Mouse (Mus musculus) G1E (cell line): ENCODE measurements around the gene Sar1a. TPM values are rescaled to one million over a fixed set of nuclear protein-coding genes. Genes with fewer than 3 reads are reported as not detected.

Experiments
- ATAC-seq: 2 replicates; pipeline ENCODE4 v1.8.0; 2016; ENCODE audit warnings: mild to moderate bottlenecking; ENCODE audit not compliant: insufficient number of reproducible peaks, poor library complexity, low FRiP score, severe bottlenecking; ENCODE audit errors: extremely low read depth
- DNase-seq: peaks from one replicate; pipeline ENCODE4 v3.0.0; 2012; ENCODE audit warnings: low spot score
- H3K27me3 ChIP-seq: 2 replicates; pipeline ENCODE4 v1.6.1; 2012; ENCODE audit warnings: mild to moderate bottlenecking, low read length, inconsistent platforms; ENCODE audit not compliant: insufficient read depth
- H3K36me3 ChIP-seq: replicated peaks from 2 replicates; pipeline ENCODE3; 2012; ENCODE audit warnings: mild to moderate bottlenecking, inconsistent platforms
- H3K4me1 ChIP-seq: 2 replicates; pipeline ENCODE4 v1.6.1; 2012; ENCODE audit warnings: low read depth, low read length, inconsistent platforms, mixed read lengths; ENCODE audit not compliant: insufficient read depth
- H3K4me3 ChIP-seq: 2 replicates; pipeline ENCODE4 v1.5.1; 2012; ENCODE audit warnings: low read depth, mild to moderate bottlenecking, inconsistent platforms, low read length, moderate library complexity, mixed read lengths
- H3K9me3 ChIP-seq: replicated peaks from 2 replicates; pipeline ENCODE4 v1.6.1; 2012; ENCODE audit warnings: inconsistent platforms
- CTCF ChIP-seq: IDR thresholded peaks from 2 replicates; pipeline ENCODE4 v1.5.1; 2012; ENCODE audit warnings: low read depth, low read length, inconsistent platforms, mixed read lengths
- GATA1 ChIP-seq: IDR thresholded peaks from 2 replicates; pipeline ENCODE4 v1.6.1; 2012; ENCODE audit warnings: borderline replicate concordance, low read length, inconsistent platforms, mixed read lengths
- GATA2 ChIP-seq: IDR thresholded peaks from 2 replicates; pipeline ENCODE4 v1.6.1; 2012; ENCODE audit warnings: low read depth, low read length, inconsistent platforms, borderline replicate concordance
- POLR2AphosphoS5 ChIP-seq: IDR thresholded peaks from 2 replicates; pipeline ENCODE4 v1.6.1; 2012; ENCODE audit warnings: low read depth, low read length, inconsistent platforms; ENCODE audit not compliant: insufficient replicate concordance
- TAL1 ChIP-seq: conservative IDR thresholded peaks from 2 replicates; pipeline ENCODE4 v1.6.1; 2012; ENCODE audit warnings: low read depth, low read length, inconsistent platforms, mixed read lengths
- polyA plus RNA-seq: library from polyadenylated mRNA; stranded (reverse); fragments of >175 nt; gene quantifications from 2 replicates; pipeline ENCODE4 v1.2.3, GENCODE M21; 2012
- total RNA-seq, 2 experiments: library from RNA; stranded (forward) in 1 of 2; stranded (reverse) in 1 of 2; fragments of 200-1000 nt in 1 of 2; fragments of >200 nt in 1 of 2; fragmentation: Nextera tagmentation in 1 of 2; gene quantifications; 2 replicates each; pipeline ENCODE4 v1.2.3; 2014 to 2017

Sar1a gene
- total and polyA plus RNA-seq, 3 experiments = 31.6 to 85.1 (median 83.0) TPM

DNA sequence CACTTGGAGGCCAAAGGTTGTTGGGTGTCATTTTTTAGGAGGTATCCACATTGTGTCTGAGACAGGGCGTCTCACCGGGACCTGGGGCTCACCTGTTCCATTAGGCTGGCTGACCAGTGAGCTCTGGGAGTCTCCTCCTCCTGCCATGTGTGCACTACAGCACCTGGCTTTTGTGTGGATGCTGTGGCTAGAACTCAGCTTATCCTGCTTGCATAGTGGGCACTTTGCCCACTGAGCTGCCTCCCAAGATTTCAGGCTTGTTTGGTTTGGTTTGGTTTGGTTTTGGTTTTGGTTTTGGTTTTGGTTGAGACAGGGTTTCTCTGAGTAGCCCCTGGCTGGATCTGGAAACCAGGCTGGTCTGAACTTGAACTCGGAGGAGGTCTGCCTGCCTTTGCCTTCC is 42.1 kb downstream of the Sar1a start:
- no peaks in the 10 kb centered on the region for H3K4me1 ChIP-seq
- no peak for TF ChIP-seq CTCF
- TF ChIP-seq TAL1 = no peak
- no peak for TF ChIP-seq GATA2
- TF ChIP-seq GATA1 = no peak
- no peak for TF ChIP-seq POLR2AphosphoS5
- ATAC-seq (no peak), DNase-seq (no peak)
- peaks cover 2% of the 10 kb centered on the region for H3K36me3 ChIP-seq
- no peaks in the 10 kb centered on the region for H3K27me3 ChIP-seq
- no peaks in the 10 kb centered on the region for H3K9me3 ChIP-seq
- H3K4me3 ChIP-seq = no peak overlapping the region

DNA sequence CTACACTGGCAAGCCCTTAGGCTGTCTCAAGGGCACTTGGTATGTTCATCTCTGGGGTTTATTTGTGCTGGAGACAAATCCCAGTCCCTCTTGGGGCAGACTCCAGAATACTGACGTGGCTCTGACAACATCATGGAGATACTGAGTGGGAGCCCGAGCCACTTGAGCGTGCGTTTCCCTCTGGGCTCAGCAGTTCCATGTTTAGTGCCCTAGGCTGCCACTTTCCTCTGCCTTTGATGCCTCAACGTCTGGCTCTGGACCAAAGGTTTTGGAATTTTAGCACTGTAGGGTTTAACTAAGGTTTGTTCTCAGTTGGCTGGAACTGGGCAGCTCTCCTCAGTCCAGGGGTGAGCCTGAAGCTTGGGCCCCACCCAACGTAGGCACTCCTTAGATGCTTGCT is 43.2 kb downstream of the Sar1a start:
- Histone ChIP-seq H3K36me3 (peaks cover 9% of the 10 kb centered on the region), H3K4me1 (no peaks in the 10 kb centered on the region), H3K4me3 (no peak overlapping the region), H3K27me3 (no peaks in the 10 kb centered on the region), H3K9me3 (no peaks in the 10 kb centered on the region)
- ATAC-seq (no peak), DNase-seq (no peak)
- no peak for TF ChIP-seq GATA1
- no peak for TF ChIP-seq TAL1
- no peak for TF ChIP-seq CTCF
- no peak for TF ChIP-seq POLR2AphosphoS5
- no peak for TF ChIP-seq GATA2

DNA sequence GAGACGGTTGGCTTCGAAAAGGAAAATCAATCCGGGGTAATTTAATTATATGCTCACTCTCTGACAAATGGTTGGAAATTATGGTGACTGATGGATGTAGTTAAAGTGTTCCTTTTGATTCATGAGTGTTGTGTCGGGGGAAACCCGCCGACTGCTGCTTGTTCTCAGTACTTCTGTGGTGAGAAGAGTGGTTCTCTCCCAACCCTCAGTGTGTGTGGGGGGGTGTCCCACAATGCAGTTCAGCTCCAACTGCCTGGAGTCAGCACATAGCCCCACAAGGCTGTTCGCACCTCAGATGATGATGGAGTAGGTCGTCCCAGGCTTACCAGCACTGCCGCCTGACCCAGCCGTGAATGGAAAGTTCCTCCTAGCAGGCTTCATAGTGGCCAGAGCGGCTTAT is 49.1 kb downstream of the Sar1a start:
- no peak for ATAC-seq
- H3K4me1 ChIP-seq = 0 out of 2 replicates have a peak, but pooled peaks cover 2% of the 10 kb centered on the region

DNA sequence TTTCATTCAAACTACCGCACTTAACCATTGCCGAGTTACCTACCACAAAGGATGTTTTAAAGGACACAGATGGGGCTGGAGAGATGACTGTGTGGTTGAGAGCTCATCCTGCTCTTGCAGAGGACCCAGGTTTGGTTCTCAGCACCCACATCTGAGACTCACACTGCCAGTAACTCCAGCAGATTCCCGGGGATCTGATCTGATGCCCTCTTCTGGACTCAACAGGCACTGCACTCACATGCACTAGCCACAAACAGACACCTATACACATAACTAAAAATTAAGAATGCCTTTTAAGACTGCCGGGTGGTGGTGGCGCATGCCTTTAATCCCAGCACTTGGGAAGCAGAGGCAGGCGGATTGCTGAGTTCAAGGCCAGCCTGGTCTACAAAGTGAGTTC is 50.1 kb downstream of the Sar1a start:
- no peaks in the 10 kb centered on the region for H3K27me3 ChIP-seq
- no peak for DNase-seq
- H3K36me3 ChIP-seq = peaks cover 23% of the 10 kb centered on the region
- H3K9me3 ChIP-seq = no peaks in the 10 kb centered on the region
- TF ChIP-seq TAL1 (no peak), CTCF (no peak), GATA2 (no peak), POLR2AphosphoS5 (no peak), GATA1 (no peak)
- no peak overlapping the region for H3K4me3 ChIP-seq
- H3K4me1 ChIP-seq = 0 out of 2 replicates have a peak, but pooled peaks cover 3% of the 10 kb centered on the region
- no peak for ATAC-seq

More for the DNA sequence above, 49.1 kb downstream of the Sar1a start:
- Histone ChIP-seq H3K27me3 (no peaks in the 10 kb centered on the region), H3K9me3 (no peaks in the 10 kb centered on the region), H3K4me3 (no peak overlapping the region), H3K36me3 (peaks cover 23% of the 10 kb centered on the region)
- no peak for TF ChIP-seq GATA1
- no peak for TF ChIP-seq CTCF
- no peak for TF ChIP-seq TAL1
- TF ChIP-seq GATA2 = no peak
- no peak for TF ChIP-seq POLR2AphosphoS5
- no peak for DNase-seq

DNA sequence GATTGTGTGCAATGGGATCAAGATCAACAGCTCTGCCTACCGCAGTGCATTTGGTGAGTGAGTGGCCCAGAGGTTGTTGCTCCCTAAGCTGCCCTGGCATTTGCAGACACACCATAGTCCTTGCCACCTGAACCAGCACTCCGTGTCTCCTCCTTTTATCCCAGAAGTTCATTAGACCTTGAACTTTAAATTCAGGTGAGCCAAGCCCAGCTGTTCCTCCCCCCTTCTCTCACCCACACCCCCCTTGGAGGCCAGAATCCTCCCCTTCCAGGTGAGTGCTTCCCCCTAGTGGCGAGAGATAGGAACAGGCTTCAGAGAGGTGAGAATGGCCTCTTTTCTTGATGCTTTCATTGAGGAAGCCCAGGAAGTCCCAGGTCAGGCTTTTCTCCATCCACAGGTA is 54.3 kb downstream of the Sar1a start:
- peak; percentile 10 for DNase-seq
- peak; percentile 28; the same call in 1 of the 2 replicates for ATAC-seq
- 0 out of 2 replicates have a peak, but pooled peaks cover 3% of the 10 kb centered on the region for H3K4me1 ChIP-seq
- H3K27me3 ChIP-seq = no peaks in the 10 kb centered on the region
- H3K4me3 ChIP-seq = no peak overlapping the region
- TF ChIP-seq TAL1 (no peak), CTCF (peak; percentile 25; the same call in 1 of the 2 replicates), GATA2 (no peak), POLR2AphosphoS5 (no peak), GATA1 (no peak)
- H3K9me3 ChIP-seq = no peaks in the 10 kb centered on the region
- peaks cover 6% of the 10 kb centered on the region for H3K36me3 ChIP-seq

DNA sequence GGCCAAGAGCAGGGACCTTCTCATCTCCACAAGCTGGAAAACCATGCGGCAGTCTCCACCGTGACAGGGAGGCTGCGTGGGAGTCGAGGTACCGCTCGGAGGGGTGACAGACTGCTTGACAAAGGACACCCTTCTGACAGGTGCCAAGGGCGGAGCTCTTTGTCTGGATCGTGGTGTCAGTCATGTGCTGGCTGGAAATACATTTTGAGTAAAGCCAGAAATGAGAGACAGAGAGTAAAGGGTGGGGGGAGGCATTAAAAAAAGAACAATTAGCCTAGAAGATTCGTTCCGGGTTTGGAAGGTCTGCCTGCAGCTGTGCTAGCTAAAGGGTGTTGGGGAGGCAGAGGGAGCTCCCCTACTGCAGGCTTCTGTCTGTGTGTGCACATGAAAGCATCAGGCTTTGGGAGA is 56.6 kb downstream of the Sar1a start:
- TF ChIP-seq GATA1 (no peak), CTCF (no peak), TAL1 (no peak), GATA2 (no peak), POLR2AphosphoS5 (no peak)
- no peak for DNase-seq

More for the DNA sequence above, 56.6 kb downstream of the Sar1a start:
- Histone ChIP-seq H3K4me3 (no peak overlapping the region), H3K36me3 (no peaks in the 10 kb centered on the region), H3K9me3 (no peaks in the 10 kb centered on the region), H3K27me3 (no peaks in the 10 kb centered on the region), H3K4me1 (0 out of 2 replicates have a peak, but pooled peaks cover 3% of the 10 kb centered on the region)
- no peak for ATAC-seq
